Mouse (Mus musculus): ENCODE measurements at regions not wholly inside any gene's neighbourhood (a gene's known extent, or its start where the extent isn't known, plus 50 kb on each side); places are given as distances from the start of the nearest gene placed in this dataset.

GRCm38 (mm10) chr8:128210761-128211160, 147.6 kb upstream of the Nrp1 start:
- no peak for DNase-seq (ENCODE audit: low read depth in 2 of 2, low spot score in 2 of 2)

DNA sequence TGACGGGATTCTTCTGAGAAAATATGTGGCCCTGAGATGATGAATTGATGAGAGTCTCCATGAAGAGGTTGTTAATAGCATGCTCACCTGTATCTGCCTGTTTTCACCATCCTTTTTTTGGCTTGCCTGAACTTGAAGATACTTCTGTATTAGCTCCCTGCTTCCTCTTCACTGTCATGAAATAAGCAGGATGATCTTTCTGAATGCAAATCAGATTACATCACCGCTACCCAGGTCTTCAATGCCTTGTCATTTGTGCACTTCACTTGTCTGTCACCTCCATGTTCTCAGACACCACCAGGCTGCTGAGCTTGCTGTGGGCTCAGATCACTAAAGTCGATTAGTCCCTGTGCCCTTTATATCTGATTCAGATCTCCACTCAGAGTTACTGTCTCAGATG, 146.2 kb upstream of the Nrp1 start:
- no peak for DNase-seq (ENCODE audit: low read depth in 2 of 2, low spot score in 2 of 2)

DNA sequence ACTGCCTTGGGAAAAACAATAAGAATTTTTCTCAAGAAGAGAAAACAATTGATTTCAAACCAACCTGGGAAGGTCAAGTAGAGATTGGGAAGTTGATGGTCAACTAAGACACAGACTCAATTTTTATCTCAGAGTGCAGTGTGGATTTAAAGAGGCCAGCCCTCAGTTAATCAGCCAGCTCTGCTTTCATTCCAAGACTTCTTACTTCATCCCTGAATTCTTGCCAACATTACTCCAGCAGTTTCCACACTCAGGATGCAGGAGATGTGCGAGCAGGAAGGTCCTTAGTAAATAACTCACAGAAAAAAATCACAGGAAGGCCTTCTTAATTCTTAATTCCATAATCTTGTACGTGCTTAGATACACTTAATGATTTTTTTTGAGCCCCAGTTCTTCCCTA, 144.1 kb upstream of the Nrp1 start:
- no peak for DNase-seq (ENCODE audit: low read depth in 2 of 2, low spot score in 2 of 2)

- DNase-seq (ENCODE audit: low read depth in 2 of 2, low spot score in 2 of 2) = no peak
Observed at GRCm38 (mm10) chr8:128218886-128219285, 139.5 kb upstream of the Nrp1 start.

- no peak for DNase-seq (ENCODE audit: low read depth in 2 of 2, low spot score in 2 of 2)
Observed at GRCm38 (mm10) chr8:128219539-128219938, 138.9 kb upstream of the Nrp1 start.

- no peak for DNase-seq (ENCODE audit: low read depth in 2 of 2, low spot score in 2 of 2)
Observed at GRCm38 (mm10) chr8:128223092-128223491, 135.3 kb upstream of the Nrp1 start.

GRCm38 (mm10) chr8:128223522-128223921, 134.9 kb upstream of the Nrp1 start:
- no peak for DNase-seq (ENCODE audit: low read depth in 2 of 2, low spot score in 2 of 2)

DNA sequence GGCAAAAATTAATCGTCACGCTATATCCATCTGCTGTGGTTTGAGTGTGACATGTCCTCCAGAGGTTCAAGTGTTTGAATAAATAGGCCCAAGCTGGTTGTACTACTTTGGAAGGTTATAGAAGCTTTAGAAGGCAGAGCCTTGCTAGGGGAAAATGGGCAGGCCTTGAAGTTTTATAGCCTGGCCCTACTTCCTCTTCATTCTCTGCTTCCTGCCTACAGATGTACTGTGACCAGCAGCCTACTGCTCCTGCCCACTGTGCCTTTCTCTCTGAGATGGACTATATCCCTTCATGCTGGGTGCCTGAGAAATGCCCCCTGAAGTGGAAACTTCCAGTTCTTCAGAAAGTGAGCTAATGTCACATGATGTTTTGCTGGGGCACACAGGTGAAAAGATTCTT, 133.3 kb upstream of the Nrp1 start:
- no peak for DNase-seq (ENCODE audit: low read depth in 2 of 2, low spot score in 2 of 2)

- no peak for DNase-seq (ENCODE audit: low read depth in 2 of 2, low spot score in 2 of 2)
Observed at GRCm38 (mm10) chr8:128235071-128235470, 123.3 kb upstream of the Nrp1 start.

DNA sequence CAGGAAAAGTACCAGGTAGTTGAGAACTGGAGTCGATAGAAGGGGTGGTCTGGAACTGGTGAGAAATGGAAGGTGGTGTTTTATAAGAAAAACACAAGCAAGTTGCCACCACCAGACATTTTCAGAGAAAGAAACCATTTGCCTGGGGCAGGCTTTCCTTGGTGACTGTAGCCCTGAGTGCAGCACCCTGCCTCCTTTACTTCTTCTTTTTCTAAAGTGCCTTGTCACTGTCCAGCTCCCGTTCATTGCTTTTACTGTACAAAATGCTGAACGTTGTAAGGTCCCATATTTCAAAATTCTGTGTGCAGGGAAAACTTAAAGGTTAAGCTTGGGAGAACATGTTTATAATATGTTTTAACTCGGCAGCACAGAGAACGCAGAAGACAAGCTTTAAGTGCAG, 122.9 kb upstream of the Nrp1 start:
- no peak for DNase-seq (ENCODE audit: low read depth in 2 of 2, low spot score in 2 of 2)

DNA sequence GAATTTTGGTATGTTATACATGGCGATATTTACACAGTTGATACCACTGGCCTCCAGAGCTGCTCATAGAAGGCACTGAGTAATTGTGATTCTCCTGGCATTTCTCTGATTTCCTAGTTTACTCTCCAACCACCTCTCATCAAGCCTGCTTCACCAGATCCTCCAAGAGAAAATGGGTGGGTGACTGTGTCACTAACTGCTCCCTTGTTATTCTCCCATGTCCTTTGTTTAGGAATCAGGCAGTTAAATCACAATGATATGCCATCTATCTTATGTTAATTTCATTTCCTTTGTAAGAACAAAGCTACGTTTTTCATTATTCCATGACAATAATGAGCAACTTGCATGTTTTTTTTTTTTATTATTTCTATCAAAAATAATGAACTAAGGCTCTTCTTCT, 122.3 kb upstream of the Nrp1 start:
- DNase-seq (ENCODE audit: low read depth in 2 of 2, low spot score in 2 of 2) = no peak

GRCm38 (mm10) chr8:128238948-128239347, 119.5 kb upstream of the Nrp1 start:
- DNase-seq (ENCODE audit: low read depth in 2 of 2, low spot score in 2 of 2) = no peak

DNA sequence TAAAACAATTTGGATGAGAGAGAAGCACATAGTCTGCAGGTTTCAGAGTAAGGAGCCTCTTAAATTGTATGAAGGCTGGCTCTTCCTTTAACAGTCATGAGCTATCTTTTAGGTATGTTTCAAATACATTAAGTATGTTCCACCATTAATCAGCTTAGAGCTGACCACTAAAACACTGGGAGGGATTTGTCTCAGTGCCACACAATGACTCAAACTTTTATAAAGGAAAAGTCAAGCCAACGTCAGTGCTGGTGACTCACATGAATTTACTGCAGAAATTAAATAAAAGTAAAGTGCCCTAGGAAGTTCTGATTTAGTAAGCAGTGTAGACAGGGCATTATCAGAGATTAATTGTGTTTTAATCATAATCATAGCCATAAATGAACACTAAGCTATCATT, 118.6 kb upstream of the Nrp1 start:
- DNase-seq (ENCODE audit: low read depth in 2 of 2, low spot score in 2 of 2) = no peak

- no peak for DNase-seq (ENCODE audit: low read depth in 2 of 2, low spot score in 2 of 2)
Observed at GRCm38 (mm10) chr8:128241200-128241599, 117.2 kb upstream of the Nrp1 start.

DNA sequence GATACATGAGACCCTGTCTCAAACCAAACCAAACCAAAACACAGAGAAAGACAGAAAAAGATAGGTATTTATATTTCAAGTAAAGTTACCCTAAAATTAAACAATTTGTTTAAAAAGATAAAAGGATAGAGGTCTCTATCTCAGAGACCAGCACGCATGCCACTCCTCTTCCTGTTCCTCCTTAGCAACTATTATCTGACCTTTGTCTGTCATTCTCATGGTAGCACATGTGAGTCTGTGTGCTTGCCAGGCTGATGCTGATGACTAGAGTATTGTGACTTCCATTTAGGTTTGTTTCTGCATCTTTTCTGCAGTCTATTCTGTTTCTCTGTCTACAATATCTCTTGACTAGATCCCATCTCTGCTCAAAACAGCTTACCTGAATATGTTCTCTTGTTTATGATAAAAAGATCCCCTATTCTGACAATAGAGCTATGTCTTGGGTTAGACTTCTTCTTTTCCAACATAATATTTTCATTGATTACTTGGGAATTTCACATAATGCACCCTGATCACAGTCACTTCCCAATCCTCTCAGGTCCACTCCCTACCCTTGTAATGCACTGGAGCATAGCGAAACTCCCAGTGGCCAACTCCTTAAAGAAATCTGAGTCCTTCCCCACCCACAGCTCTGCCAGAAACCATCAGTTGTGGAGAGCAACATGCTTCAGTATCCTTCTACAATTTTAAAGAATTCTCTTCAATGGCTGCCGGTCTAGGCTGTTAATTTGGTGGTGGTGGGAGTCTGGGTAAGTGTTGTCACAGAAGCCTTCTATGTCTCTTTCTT, 115.7 kb upstream of the Nrp1 start:
- DNase-seq (ENCODE audit: low read depth in 2 of 2, low spot score in 2 of 2) = no peak

DNA sequence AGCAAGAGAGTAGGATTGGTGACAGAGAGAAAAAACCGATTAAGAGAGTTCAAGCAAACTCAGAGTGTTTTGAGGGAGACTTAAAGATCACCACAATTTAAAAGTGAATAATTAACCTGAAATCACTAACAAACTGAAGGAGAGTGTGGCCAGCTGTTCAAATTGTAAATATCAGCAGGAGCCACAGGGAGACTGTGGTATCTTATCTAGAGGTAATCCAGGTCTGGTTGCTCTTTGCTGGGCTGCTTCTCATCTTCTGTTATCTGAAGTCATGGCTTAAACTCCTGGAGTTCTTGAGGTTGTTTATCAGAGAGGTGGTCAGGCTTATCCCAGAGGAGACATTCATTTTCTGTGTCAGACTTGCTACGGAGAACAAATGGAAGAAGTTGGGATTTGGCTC, 106.7 kb upstream of the Nrp1 start:
- no peak for DNase-seq (ENCODE audit: low read depth in 2 of 2, low spot score in 2 of 2)

GRCm38 (mm10) chr8:128260836-128261235, 97.6 kb upstream of the Nrp1 start:
- DNase-seq (ENCODE audit: low read depth in 2 of 2, low spot score in 2 of 2) = no peak

DNA sequence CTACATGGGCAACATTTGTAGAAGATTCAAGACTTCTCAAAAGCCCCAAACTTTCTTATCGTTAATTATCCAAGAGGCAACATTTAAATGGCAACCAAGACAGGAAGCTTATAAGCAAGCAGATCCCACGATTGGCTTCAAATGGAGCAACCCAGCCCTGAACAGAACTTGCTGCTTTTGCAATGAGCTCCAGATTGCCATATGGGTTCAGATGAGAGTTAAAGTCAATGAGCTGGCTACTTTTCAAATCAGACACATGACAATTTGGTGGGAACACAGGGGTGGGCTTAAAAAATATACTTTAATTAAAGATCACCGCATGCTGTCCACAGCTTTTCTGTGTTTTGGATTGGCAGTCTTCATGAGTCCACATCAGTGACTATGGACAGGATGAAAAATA, 97.0 kb upstream of the Nrp1 start:
- no peak for DNase-seq (ENCODE audit: low read depth in 2 of 2, low spot score in 2 of 2)

DNA sequence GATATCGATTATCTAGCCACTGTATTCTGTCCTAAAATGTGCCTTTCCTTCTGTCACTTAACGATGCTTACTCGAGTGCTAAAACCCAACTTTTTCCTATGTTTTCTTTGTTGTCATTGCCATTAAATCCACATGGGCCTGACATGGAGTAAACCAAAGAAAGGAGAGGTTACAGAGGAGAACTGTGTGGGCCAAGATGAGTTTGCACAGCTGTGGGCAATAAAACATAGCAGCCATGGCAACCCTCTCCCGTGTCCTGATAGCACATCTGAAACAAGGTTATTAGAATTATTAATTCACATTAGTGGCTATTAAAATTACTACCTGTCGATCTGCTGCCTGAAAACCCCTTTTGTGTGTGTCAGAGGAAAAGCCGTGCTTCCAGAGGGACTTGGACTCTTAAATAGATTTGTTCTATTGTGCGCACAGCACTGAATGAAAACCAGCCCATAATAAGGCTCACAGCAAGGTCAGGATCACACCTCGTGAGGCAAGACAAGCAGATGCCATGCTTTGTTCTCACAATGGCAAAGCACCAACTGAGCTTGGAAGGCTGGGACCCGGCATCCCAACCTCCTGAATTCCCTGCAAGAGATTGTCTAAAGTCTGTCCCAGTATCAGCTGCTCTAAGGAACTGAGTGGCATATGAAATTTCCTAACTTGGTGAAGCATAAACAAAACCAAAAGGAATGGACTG, 95.0 kb upstream of the Nrp1 start:
- DNase-seq (ENCODE audit: low read depth in 2 of 2, low spot score in 2 of 2) = no peak

DNA sequence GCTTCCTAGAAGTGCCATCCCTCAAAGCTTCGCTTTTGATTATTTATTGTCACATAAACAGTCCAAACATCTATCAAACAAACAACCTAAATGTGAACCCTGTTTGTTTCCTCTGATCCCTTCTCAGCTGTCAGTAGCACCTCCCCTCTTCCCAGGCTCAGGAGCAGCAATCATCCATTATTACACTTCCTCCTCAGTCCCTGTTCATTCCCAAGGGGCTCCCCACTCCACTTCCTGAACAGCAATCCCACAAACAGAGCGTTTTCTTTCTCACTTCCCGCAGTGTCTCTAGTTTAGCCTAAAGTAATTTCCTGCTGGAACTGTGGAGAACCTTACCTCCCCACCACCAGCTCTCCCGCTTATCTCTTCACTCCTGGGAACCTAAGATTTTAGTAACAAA, 91.1 kb upstream of the Nrp1 start:
- no peak for DNase-seq (ENCODE audit: low read depth in 2 of 2, low spot score in 2 of 2)

DNA sequence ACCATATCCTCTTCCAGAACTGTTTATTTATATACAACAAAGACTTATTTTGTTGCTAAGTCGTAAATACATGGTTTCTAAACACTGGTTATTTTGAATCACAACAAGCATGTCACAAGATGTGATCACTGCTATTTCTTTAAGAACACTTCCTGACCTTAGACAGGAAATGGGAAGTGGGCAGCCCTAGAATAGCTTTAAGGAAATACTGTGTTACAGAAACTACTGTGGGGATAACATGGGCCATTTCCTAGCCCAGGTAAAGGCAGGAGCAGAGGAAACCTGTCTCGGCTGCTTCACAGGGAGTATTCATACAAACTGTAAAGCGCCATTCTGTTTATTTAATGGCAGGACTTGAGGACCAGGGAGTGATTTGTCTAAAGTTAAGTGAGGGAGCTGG, 90.4 kb upstream of the Nrp1 start:
- no peak for DNase-seq (ENCODE audit: low read depth in 2 of 2, low spot score in 2 of 2)

DNA sequence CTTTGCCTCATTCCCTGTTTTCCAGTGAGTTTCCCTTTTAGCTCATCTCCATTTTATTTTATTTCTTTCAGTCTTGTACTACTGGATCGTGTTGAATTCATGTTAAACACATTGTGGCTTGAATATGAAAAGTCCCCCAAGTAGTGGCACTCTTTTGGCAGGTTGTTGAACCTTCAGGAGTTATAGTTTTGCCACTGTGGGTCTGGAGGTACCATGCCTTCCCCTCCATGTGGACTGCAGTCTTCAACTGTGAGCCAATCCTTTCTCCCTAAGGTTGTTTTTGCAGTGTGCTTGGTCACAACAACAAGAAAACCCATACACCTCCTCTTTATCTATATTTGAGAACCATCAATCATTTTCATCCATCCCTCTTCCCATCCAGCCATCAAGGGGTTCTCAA, 88.9 kb upstream of the Nrp1 start:
- no peak for DNase-seq (ENCODE audit: low read depth in 2 of 2, low spot score in 2 of 2)

DNA sequence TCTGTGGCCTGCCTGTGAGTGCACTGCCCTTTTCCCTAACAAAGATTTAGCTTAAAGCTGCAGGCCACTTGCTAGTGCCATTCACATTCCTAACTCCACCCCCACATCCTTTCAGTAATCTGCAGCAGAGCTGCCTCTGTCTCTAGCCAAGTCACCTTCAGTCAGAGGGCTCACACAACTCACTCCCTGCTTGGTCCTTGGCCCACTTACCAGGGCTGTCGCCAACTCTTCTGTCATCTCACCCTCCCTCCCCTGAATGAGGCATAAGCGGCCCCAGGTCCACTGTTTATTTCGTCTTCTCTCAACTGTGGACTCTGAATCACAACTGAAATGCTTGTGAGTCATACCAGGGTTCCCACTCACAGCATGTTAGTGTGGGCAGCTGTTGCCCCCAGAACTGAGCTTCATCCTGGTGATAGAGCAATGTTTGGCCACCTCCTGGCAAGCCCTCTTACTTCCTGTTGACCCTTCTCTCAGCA, 85.5 kb upstream of the Nrp1 start:
- no peak for DNase-seq (ENCODE audit: low read depth in 2 of 2, low spot score in 2 of 2)

All from CD8-positive naive resting alpha-beta T cell, adult 2 months (primary cell).